Mouse (Mus musculus): ENCODE measurements around the gene Arhgap27.

DNA sequence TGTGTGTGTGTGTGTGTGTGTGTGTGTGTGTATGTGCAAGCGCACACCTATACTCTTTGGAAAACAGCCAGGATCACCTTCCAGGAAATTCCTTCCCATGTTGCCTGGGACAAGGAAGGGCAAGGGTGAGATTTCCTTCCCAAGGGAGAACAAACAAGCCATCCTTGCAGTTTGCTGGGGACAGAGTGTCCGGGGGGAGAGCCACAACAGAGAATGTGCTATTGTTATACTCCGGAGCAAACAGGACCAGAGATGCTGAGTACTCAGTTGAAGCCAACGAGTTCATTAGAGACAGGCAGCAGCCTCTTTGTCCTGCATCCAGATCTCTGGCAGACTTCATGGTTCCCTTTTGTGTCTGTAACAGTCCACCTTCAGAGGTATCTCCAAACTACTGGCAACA is 5.2 kb downstream of the Arhgap27 start:
- TF ChIP-seq CTCF (IDR thresholded peaks at IDR 0.05; ENCODE audit: low read depth, low read length) = no peak
- no peak for TF ChIP-seq POLR2A (IDR thresholded peaks at IDR 0.05; ENCODE audit: insufficient read depth, low read length)
- no peak for TF ChIP-seq EP300 (IDR thresholded peaks at IDR 0.05; ENCODE audit: insufficient read depth, low read depth, low read length)
